Mouse (Mus musculus) spleen, adult 12 weeks (tissue): ENCODE data around the gene Cant1.

ENCODE experiments used
- DNase-seq: peaks from one replicate; pipeline ENCODE4 v3.0.0; 2022; ENCODE audit warnings: low spot score

Cant1 gene

DNA sequence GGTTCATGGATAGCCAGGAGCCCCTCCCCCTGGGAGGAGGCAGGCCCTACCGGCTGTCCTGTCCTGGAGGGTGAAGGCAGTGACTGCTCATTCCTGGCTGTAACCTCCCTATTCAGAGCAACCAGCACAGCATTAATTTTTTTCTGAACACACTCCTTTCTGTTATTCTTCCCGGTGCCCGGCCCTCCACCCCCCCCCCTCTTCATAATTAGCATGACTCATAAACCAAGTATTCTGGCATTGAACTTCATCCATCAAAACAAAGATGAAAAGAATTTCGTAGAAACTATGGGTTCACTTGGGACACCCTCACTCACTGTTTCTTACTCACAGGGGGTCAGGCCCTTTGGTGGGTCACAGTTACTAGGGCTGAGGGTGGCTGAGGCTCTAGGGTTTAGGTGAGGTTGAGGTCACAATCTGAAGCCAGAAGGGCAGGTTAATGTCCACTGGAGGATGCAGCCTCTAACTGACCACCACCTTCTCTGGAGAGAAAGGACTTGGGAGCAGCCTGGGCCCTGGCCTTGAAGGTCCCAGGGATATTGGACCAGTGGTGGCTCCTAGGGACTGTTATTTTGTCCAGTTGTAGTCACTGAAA lies 11.5 kb upstream of the Cant1 start:
- DNase-seq: no peak

DNA sequence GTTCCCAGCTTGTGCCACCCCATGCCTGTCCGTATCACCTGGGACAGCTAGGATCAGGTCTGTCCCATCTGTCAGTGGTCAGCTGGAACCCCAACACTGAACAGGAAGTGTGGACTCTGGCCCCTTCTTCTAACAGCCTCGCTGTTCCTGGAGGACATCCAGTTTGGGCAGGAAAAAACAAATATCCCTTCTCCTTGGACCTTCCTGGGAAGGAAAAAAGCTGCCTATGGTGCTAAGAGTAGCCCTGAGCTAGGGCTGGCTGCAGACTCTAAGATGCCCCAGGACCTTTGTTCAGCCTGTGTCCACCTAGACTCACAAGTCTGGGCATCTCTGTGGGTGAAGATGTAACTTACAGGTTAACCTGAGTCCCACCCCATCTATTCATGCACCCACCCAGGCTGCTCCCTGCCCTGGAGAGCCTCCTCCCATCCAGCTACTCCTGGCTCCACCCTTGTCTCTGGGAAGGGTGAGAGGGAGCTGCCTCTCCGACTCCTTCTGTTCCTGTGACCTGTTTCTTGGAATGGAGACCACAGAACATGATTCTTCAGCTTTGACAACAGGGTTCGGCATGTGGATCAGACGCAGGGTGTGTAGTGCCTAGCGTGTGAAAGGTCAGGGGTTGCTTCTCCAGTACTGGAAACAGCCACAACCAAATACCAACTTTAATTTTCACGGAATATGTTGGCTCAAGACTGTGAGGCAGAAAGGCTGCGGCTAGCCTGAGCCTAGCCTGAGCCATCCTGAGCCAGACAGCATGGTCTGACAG lies 10.2 kb upstream of the Cant1 start:
- no peak for DNase-seq

DNA sequence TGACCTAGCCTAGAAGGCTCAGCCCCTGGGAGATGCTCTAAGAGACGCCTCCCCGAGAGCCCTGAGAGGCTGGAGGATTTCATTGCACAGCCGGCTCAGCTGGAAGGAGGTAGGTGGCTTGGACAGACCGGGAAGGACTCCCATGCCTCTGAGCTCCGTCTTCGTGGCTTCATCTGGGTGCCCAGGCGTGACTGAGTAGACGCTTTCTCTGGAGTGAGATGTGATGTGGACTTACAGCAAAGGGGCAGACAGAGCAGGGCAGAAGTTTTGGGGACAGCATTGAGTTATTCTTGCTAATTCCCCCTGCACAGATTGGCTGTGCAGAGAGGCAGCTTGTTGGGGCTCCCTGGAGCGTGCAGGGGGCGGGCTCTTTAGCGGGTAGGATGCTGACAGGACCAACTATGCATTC lies 9.6 kb upstream of the Cant1 start:
- no peak for DNase-seq

DNA sequence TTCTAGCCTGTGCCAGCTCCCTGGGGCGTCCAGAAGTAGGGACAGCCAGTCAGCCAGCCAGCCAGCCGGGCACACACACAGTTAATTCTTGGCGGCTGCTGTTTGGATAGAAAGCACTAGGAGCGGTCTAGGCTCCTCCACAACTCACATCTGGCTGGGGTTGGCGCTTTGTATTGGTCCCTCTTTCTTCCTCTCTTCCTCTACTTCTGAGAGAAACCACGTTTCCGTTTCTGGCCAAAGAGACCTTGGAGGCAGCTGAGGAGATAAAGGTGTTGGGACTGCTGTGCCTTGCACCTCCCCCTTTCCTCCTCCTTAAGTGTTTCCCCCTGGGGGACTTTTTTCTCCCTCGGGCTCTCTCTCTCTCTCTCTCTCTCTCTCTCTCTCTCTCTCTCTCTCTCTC lies 9.1 kb upstream of the Cant1 start, which contains the start of gene C1qtnf1:
TSS of gene C1qtnf1 (plus strand) at position 218 of the 400 bp plus-strand sequence.
- DNase-seq: no peak

DNA sequence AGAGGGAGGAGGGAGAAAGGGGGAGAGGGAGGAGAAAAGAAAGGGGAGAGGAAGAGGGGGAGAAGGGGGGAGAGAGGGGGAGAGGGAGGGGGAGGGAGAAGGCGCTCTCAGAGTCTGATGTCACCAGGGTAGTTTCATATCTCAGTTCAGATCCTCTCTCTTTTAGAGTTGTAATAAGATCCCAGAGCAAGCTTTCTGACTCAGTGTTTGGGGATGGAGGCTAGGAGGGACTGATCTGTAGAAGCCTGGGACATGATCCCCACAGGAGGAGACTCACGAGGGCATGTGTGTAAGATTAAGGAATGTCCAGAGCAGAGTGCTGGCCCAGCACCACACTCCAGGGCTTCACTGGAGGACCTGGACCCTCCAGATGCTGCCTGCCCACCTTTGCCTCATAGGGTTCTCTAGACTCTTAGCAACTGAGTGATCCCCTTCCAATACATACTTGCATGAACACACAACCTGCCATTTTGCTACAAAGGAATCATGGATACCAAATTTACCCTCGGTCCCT lies 8.4 kb upstream of the Cant1 start:
- DNase-seq: no peak

DNA sequence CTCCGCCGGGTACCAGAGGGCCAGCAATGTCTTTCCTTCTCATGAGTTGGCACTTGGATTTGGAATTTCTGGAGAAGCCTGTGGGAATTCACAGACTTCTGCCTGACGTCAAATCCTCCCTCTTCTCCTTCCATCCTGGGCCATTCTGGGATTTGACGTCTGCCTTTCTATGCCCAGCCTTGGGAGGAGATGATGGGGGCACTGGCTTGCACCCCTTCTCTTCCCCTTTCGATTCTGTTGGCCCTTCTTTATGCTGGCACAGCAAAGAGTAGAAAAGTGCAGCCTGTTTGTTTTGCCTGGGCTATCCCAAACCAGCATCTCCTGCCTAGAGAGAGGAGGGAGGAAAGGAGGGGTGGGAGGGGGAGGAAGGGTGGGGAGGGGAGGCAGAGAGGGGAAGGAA lies 7.9 kb upstream of the Cant1 start:
- DNase-seq: no peak

DNA sequence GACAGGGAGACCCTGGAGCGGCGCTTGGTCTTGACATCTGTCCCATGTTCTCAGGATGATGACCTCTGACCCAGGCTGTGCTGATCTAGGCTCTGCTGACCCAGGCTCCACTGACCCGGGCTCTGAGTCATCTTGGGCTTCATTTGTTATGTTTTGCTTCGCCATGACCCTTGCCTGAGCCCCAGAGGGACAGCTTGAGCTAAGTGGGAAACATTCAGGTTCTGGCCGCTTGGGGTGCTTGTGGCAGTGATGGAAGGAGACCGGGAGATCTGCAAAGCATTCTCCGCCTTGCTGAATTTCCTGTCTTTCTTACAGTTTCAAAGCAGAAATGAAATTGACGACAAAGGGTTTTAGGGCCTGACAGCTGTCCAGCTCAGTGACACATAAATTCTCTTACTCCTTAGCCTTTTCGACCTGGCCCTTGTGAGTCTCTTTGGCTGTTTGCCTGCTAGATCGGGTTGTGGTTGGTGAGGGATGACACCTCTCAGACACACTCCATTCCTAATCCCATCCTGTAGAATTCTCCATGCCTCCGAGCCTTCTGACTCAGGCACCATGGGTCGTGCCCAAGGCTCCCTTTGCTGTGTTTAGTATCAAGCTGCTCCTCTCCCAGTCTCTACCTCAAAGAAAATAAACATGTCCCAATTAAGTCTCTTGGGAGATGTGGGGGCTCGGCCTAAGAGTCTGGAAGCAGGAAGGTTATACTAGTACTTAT lies 5.9 kb upstream of the Cant1 start:
- DNase-seq: no peak

DNA sequence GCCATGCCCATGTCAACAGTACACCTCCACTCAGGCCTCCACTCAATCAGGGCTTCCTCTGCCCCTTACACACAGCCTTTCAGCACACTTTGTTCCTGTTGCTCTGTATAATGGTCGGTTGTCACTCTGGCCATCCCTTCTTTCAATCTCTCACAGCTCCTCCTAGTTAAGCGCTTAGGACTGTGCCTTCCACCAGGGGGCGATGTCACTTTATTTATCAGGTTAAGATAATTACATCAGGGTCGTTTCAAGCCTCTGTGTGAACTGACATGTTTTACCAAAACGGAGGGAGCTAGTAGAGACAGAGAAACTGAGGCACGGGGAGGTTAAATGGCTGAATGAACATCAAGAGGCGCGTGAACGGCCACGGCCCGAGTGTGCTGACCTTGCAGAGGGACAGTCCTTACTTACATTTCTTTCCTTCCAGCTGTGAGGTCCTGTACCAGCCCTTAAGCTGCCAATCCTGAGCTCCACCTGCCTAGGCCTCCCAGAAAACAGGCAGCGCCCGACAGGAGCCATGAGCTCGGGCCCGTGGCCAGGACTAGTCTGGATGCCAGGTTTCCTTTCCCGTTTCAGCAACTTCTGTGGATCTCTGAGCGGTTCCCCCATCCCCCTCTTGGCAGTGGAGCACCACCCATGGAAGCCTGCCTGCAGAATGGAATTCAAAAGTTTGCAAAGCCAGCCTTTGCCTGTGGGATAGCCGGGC lies 4.5 kb upstream of the Cant1 start:
- DNase-seq: peak; percentile 23

DNA sequence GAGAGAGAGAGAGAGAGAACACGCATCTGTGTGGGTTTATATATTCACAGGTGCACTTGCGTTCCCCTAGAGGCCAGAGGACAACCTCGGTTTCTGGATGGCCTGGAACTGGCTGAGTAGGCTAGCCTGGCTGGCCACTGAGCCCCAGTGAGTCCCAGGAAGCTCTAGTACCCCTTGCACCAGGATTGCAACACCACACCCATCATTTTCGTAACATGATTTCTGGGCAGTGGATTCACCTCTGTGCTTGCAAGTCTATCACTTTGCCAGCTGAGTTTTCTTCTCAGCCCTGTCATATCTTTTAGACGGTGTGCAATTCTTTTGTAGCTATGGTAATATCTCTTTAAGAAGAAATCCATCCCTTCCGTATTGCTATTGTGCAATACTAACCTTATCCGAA lies 1.4 kb upstream of the Cant1 start:
- no peak for DNase-seq

DNA sequence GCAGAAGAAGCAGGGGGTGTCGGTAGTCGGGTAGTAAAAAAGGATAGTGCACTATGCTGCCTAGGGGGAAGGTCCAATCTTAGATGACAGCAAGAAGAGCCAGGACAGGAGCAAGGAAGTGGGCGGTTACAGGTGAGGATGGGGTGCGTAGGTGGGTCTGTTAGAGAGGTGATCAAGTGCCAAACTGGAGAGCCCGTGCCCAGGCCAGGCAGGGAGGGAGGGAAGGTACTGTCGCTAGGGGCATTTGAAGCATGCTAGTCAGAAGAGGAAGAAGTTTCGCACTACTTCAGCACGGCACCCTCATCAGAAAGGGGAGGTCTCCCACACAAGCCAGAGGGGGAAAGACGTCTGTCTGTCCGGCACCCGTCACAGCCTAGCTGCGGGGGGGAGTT lies 448 bp downstream of the Cant1 start:
- no peak for DNase-seq

DNA sequence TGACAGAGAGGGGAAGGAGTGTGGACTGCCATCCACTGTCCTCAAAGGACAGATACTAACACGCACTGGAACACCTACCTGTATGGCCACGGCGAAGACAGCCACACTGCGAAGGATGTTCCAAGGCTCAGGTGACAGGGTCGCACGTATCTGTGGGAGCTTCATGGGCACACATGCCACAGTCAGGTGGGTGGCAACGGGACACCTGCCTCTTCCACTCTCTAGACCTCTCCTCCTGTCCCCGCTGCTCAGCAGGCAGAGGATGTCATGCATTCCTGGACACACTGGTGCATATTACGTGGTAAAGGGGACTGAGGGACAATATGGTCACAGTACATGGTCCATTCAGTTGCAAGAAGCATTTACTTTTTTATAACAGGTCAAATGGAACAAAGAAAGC lies 1.4 kb downstream of the Cant1 start:
- no peak for DNase-seq

DNA sequence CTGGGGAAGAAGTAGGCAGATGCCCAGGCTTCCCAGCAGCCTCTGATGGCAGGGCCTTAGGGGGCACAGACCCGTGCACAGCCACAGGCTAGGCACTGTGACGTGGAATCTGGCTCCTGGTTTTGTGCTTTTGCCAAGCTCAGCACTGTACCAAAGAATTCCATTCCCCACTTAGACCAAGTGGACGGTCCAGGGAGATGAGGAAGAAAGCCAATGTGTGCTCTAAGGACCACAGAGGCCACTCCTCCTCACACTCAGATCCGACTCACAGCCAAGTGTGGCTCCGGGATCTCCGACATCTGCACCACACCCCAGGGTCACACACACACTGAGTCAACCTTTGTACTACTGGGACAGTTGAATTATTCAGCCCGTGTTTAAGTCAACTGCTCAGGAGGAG lies 2.8 kb downstream of the Cant1 start:
- no peak for DNase-seq

DNA sequence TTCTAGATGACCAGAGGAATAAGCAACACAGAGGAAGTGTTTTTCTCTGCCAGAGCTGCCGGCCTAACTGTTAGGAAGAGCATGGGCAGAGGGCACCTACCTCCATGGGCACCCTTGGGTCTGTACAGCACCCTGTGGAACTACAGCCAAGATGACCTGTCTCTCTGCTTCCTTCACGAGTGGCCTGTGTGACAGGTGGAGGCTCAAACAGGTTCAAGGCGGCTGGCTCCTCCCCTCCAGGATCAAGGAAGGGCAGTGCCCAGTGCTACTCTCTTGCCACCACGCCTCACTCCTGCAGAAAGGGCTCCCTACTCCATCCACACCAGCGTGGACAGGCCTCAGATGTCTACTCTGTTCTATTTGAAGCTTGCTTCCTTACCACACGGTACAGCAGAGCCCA lies 3.3 kb downstream of the Cant1 start:
- no peak for DNase-seq

DNA sequence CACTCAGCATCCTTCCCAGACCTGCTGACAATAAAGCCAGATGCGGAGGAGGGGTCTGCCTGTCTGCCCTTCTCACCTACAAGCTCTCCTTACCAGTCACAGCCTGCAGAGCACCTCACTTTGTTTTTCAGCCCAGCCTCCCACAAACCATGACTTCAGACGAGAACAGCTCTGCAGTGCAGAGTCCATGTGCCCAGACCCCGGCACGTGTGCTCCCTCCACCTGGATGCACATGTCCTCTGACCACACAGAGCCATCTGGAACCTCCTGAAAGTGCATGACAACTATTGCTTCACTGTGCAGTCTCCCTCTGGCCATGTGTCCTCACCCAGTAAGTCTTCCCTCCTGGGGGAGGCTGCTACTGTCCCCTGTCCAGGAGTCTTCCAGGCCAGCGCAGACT lies 4.6 kb downstream of the Cant1 start:
- no peak for DNase-seq

DNA sequence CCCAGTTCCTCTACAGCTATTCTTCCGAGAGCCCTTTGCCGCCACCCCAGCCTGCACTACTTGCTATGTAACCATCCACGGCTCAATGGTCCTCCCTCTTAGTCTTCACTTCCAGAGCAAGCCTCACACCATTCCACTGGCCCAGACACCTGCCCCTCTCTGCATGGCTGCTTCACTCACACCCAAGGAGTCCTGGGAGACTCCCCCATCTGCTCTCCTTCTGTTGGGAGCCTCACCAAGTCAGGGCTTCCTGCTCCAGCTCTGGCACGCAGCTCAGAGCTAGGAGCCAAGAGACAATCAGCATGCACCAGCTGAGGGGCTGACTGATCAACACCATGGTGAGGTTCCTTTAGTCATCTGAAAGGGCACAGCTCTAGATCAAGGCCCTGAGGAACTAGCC lies 5.8 kb downstream of the Cant1 start:
- DNase-seq: no peak

DNA sequence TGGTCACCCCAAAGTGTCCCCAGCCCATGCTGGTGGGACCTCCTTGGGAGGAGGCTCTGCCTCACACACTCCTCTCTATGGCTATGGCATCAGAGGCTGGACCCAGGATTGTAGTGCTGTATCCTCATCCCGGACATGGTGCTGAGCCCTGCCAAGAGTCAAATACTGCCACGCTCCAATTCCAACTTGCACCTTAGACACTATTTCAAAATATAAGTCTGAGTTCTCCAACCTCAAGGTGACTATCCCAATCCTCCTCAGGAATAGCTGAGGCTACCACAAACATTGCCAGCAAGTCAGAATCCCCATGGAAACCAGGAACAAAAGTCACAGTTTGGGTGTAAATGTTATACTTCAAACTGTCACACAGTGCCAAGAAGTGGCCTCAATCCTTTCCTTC lies 6.3 kb downstream of the Cant1 start:
- no peak for DNase-seq

DNA sequence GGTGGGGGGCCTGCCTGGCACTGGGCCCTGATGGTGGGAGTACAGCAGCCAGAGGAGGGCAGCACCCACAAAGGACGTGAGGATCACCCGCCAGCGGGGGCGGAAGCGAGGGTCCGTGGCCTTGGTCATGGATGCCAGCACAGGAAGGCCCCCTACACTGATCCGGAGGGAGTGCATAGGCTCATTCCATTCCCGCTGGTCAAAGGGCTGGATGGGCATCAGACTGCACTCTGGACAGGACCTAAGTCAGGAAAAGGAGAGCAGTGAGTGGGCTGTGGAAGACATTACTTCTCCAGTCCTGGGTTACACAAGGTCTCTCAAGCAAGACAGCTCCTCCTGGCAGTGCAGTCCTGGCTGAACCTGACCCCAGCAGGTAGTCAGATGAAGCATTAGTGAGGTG lies 7.6 kb downstream of the Cant1 start:
- no peak for DNase-seq

DNA sequence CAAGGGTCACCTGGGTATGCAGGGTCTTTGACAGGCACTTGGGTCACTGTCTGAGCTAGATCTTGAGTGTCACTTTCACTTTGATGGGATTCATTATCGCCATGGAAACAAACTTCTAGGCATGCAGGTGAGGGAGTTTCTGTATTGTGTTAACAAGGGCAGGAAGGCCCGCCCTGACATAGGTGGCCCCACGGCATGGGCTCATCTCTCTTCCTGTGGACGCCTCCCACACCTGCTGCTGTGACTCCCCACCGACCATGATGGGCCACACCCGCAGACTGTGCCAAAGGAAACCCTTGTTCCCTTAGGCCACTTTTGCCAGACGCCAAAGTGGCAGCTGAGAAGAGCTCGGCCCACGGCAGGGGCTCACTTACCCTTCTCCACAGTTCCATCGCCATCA lies 8.4 kb downstream of the Cant1 start:
- no peak for DNase-seq

DNA sequence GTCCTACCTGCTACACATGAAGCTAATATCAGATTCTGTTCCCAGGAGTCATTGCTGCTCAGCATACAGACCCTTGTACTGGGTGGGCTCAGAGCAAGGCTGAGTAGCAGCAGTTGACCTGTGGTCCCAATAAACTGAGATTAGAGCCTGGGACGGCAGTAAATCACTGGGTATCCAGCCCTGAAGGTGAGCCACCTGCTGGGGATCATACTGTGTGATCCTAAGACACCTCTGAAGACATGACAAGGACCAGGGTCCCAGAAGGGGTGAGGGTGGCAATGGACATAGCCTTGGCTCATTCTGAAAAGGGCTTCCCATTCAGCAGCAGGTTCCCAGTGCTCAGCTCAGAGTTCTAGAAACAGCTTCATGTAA lies 8.8 kb downstream of the Cant1 start:
- DNase-seq: no peak

DNA sequence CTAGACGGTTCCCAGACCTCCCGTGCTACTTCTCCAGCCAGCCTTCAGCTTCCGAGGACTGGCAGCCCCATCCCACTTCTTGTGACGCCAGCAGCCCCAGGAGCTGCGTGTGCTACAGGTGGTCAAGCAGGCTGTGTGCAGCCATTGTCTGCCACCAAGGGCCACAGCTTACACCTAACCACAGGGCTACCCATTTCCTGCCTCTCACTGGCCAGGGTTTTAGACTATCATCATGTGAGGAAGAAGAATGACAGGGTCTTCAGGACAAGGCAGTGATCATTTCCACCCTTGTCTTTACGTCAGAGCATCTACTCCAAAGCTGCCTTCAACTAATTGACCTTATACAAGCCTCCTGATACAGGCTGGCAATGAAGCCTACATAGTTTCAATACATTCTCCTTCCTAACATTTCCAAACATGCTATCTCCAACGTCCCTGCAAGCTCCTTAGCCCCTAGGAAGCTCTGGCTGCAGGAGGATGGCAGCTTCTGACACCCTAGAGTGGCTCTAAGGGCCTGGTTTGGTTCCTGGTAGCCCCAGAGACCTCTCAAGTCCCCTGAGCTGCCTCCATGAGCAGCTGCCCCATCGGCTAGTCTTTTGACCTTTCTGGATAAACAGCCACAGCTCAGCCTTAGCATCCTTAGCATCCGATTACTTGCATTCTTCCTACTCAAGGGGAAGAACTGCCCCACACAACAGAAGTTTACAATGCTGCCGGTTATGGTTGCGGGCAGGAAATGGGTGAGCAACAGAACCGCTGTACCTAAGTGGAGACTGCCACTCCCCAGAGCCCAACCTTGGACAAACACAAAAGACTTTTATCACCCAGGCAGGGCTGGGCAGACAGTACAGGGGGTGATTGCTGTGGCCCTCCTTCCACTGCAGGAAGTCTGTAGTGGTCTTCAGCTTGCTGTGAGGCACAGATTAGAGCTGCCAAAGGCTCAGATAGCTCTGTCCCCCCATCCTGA lies 9.5 kb downstream of the Cant1 start:
- DNase-seq: no peak

DNA sequence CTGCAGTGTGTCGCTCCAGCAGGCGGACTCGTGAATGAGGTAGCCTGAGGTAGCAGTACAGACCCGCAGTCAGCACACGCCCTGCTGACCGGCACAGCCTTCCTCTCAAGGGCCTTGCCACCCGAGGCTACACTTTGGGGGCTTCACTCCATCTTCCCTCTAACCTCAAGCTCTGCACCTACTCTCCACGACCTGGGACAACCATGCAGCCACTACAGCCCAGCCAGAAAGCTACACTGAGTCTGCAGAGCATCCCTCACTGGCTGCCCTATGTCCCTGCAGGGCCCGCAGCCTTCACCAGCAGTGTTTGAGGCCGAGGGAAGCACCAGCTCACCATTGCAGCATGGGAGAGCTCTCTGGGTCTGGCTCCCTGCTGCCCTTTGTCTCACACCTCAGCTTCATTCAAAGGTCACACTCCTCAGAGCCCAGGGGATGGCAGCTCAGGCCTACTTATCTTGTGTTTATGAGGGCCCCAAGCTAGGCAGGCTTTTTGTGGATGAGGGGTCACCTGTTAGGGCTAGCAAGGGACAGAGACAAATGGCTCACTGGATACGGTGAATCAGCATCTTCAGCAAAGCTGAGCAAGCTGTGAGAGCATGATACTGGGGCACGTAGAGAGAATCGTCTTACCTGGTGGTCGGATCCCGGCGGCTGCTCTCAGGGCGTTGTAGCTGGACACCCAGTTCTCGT lies 10.7 kb downstream of the Cant1 start:
- DNase-seq: no peak
